In genomic region chr4:136864751-136865470, GRCm38 (mm10) we compare ENCODE assay signal across 13 mouse cellular contexts. TPM values are rescaled to one million over a fixed set of nuclear protein-coding genes. Genes with fewer than 3 reads are reported as not detected.
DNase-seq lines count a peak whose midpoint lies in the region; ATAC-seq and TF ChIP-seq lines count a peak whose summit lies in the region.
"Had no signal": no experiment of that assay in that cellular context is flagged by ENCODE, and none has a peak within 500 bp of the region (broad histone marks: within the 10 kb centered on the region; RNA-seq: fewer than 3 reads in every experiment).

No protein-coding gene starts in this region.

- DNase-seq in testis, postnatal 14 days (ENCODE audit: low spot score), result no peak
- DNase-seq in hindbrain, embryonic 10.5 days (ENCODE audit: low spot score), result peak; percentile 93
- DNase-seq in kidney, postnatal 36 days, result no peak
- DNase-seq in layer of hippocampus, postnatal 25 days (ENCODE audit: extremely low spot score in 1 of 2, low spot score in 1 of 2), result no peak
- no peak for DNase-seq in thymus, postnatal 25 days
- no peak for DNase-seq in thymus, postnatal 0 days (ENCODE audit: low spot score)
- DNase-seq: layer of hippocampus, postnatal 36 days had no signal

- no peaks in the 10 kb centered on the region for H3K9me3 ChIP-seq in hindbrain, embryonic 10.5 days
- H3K9me3 ChIP-seq in midbrain, embryonic 13.5 days, result no peaks in the 10 kb centered on the region
- H3K9me3 ChIP-seq: heart, embryonic 10.5 days; lung, embryonic 15.5 days had no signal

- no peak overlapping the region for H3K27ac ChIP-seq in testis, adult 2 months (ENCODE audit: control insufficient read depth, insufficient read depth, low read depth, low read length)
- peak overlapping the region; percentile 92 for H3K27ac ChIP-seq in hindbrain, embryonic 10.5 days
- peak overlapping the region; percentile 94 for H3K27ac ChIP-seq in midbrain, embryonic 13.5 days
- H3K27ac ChIP-seq: heart, embryonic 10.5 days; lung, embryonic 15.5 days had no signal

- 4% methylated on average over 15 of the region's 15 CpGs for WGBS in hindbrain, embryonic 10.5 days
- 3% methylated on average over 15 of the region's 15 CpGs for WGBS in midbrain, embryonic 13.5 days

- no peak for TF ChIP-seq CTCF in testis, adult 2 months (IDR thresholded peaks at IDR 0.05; ENCODE audit: control insufficient read depth, insufficient read depth, insufficient replicate concordance, low read depth, low read length)

- ATAC-seq in midbrain, embryonic 13.5 days, result peak; percentile 52
- ATAC-seq: inflammation-experienced regulatory T-cells, adult 6 months had no signal

- H3K27me3 ChIP-seq in testis, adult 2 months (ENCODE audit: control insufficient read depth, insufficient read depth, low read length), result no peaks in the 10 kb centered on the region
- peaks cover 18% of the 10 kb centered on the region; the same call in 1 of the 2 replicates for H3K27me3 ChIP-seq in hindbrain, embryonic 10.5 days (ENCODE audit: insufficient read depth, poor library complexity, severe bottlenecking)
- no peaks in the 10 kb centered on the region for H3K27me3 ChIP-seq in midbrain, embryonic 13.5 days

- H3K4me1 ChIP-seq in testis, adult 2 months (ENCODE audit: control insufficient read depth, insufficient read depth, low read length), result peaks cover 20% of the 10 kb centered on the region
- H3K4me1 ChIP-seq in hindbrain, embryonic 10.5 days (replicated peaks), result peaks cover 83% of the 10 kb centered on the region
- H3K4me1 ChIP-seq in midbrain, embryonic 13.5 days (replicated peaks), result peaks cover 79% of the 10 kb centered on the region

- peak overlapping the region; percentile 60 for H3K4me3 ChIP-seq in testis, adult 2 months (ENCODE audit: control insufficient read depth, low read depth, low read length)
- H3K4me3 ChIP-seq in hindbrain, embryonic 10.5 days, result peak overlapping the region; percentile 22
- H3K4me3 ChIP-seq in midbrain, embryonic 13.5 days (replicated peaks), result no peak overlapping the region
- H3K4me3 ChIP-seq: heart, embryonic 10.5 days; lung, embryonic 15.5 days had no signal

- H3K4me2 ChIP-seq in midbrain, embryonic 13.5 days (replicated peaks), result peak overlapping the region; percentile 37
- H3K4me2 ChIP-seq: lung, embryonic 15.5 days had no signal

- TF ChIP-seq POLR2A in testis, adult 2 months (IDR thresholded peaks at IDR 0.05; ENCODE audit: control insufficient read depth, low read depth, low read length), result peak; percentile 60; the same call in 1 of the 2 replicates

- peak overlapping the region; percentile 25; the same call in 1 of the 2 replicates for H3K9ac ChIP-seq in midbrain, embryonic 13.5 days (replicated peaks)
- H3K9ac ChIP-seq: lung, embryonic 15.5 days had no signal

- no peaks in the 10 kb centered on the region for H3K36me3 ChIP-seq in testis, adult 2 months (ENCODE audit: control insufficient read depth, insufficient read depth, low read length)
- H3K36me3 ChIP-seq in hindbrain, embryonic 10.5 days, result no peaks in the 10 kb centered on the region
- no peaks in the 10 kb centered on the region for H3K36me3 ChIP-seq in midbrain, embryonic 13.5 days
- H3K36me3 ChIP-seq: heart, embryonic 10.5 days; lung, embryonic 15.5 days had no signal

RNA-seq across cellular contexts. Expression of gene C1qb, which starts 21.1 kb away (rescaled TPM):
- polyA plus RNA-seq in testis, adult 2 months (2012; rRNA removed), result 18.9 and 20.5 TPM in 2 replicates
- polyA plus RNA-seq in hindbrain, embryonic 10.5 days (2016; fragmentation: Nextera tagmentation; extraction: Ambion mirVana), result 23.4 and 38.4 TPM in 2 replicates
- polyA plus RNA-seq in midbrain, embryonic 13.5 days (2015; fragmentation: Nextera tagmentation; extraction: Ambion mirVana), result 25.0 and 30.4 TPM in 2 replicates
- total RNA-seq in layer of hippocampus, postnatal 25 days (2021), result 10 to 100 TPM; 50.7 to 56.9 TPM
- polyA plus RNA-seq in thymus, postnatal 0 days (2015; fragmentation: Nextera tagmentation; extraction: Ambion mirVana), result 124 and 132 TPM in 2 replicates
- total RNA-seq: CH12.LX had no signal

RNA-seq across cellular contexts. Expression of gene C1qc, which starts 28.0 kb away (rescaled TPM):
- 8.9 and 10.9 TPM in 2 replicates for polyA plus RNA-seq in testis, adult 2 months (2012; rRNA removed)
- 7.5 and 18.5 TPM in 2 replicates for polyA plus RNA-seq in hindbrain, embryonic 10.5 days (2016; fragmentation: Nextera tagmentation; extraction: Ambion mirVana)
- 13.6 and 16.2 TPM in 2 replicates for polyA plus RNA-seq in midbrain, embryonic 13.5 days (2015; fragmentation: Nextera tagmentation; extraction: Ambion mirVana)
- 10 to 100 TPM; 37.3 to 45.0 TPM for total RNA-seq in layer of hippocampus, postnatal 25 days (2021)
- polyA plus RNA-seq in thymus, postnatal 0 days (2015; fragmentation: Nextera tagmentation; extraction: Ambion mirVana), result 75.3 and 77.9 TPM in 2 replicates
- total RNA-seq: CH12.LX had no signal

RNA-seq across cellular contexts. Expression of gene Ephb2, which starts 29.1 kb away (rescaled TPM):
- 0.49 and 1.7 TPM in 2 replicates for polyA plus RNA-seq in testis, adult 2 months (2012; rRNA removed)
- 13.4 and 21.5 TPM in 2 replicates for polyA plus RNA-seq in hindbrain, embryonic 10.5 days (2016; fragmentation: Nextera tagmentation; extraction: Ambion mirVana)
- polyA plus RNA-seq in midbrain, embryonic 13.5 days (2015; fragmentation: Nextera tagmentation; extraction: Ambion mirVana), result 20.3 and 25.0 TPM in 2 replicates
- 10 to 100 TPM; 24.0 to 29.2 TPM for total RNA-seq in layer of hippocampus, postnatal 25 days (2021)
- polyA plus RNA-seq in thymus, postnatal 0 days (2015; fragmentation: Nextera tagmentation; extraction: Ambion mirVana), result 2.6 and 3.3 TPM in 2 replicates

RNA-seq across cellular contexts. Expression of gene C1qa, which starts 33.7 kb away (rescaled TPM):
- 5.2 and 6.7 TPM in 2 replicates for polyA plus RNA-seq in testis, adult 2 months (2012; rRNA removed)
- polyA plus RNA-seq in hindbrain, embryonic 10.5 days (2016; fragmentation: Nextera tagmentation; extraction: Ambion mirVana), result 4.8 and 10.8 TPM in 2 replicates
- 14.4 and 16.5 TPM in 2 replicates for polyA plus RNA-seq in midbrain, embryonic 13.5 days (2015; fragmentation: Nextera tagmentation; extraction: Ambion mirVana)
- 10 to 100 TPM; 48.2 to 51.3 TPM for total RNA-seq in layer of hippocampus, postnatal 25 days (2021)
- 98.7 and 110 TPM in 2 replicates for polyA plus RNA-seq in thymus, postnatal 0 days (2015; fragmentation: Nextera tagmentation; extraction: Ambion mirVana)
- total RNA-seq: CH12.LX had no signal
